In genomic region chr1:64121559-64122465, GRCm38 (mm10) we compare ENCODE assay signal across 8 mouse cellular contexts. TPM values are rescaled to one million over a fixed set of nuclear protein-coding genes. Genes with fewer than 3 reads are reported as not detected.
A peak's percentile ranks its signal among the peaks of the same experiment; 100 is the strongest.
DNase-seq lines count a peak whose midpoint lies in the region; ATAC-seq and TF ChIP-seq lines count a peak whose summit lies in the region.

TSS of gene Klf7 (minus strand) at chr1:64122282.

- no peak for TF ChIP-seq CTCF in ES-Bruce4 (IDR thresholded peaks at IDR 0.05; ENCODE audit: low read depth, low read length)

- TF ChIP-seq EP300 in ES-Bruce4 (IDR thresholded peaks at IDR 0.05; ENCODE audit: insufficient read depth, low read depth, low read length) = no peak

- intact Hi-C loops in heart, postnatal 14 days (cut with DNase I) = loop anchor here (1.0 to 10.0 kb wide), 8 partner anchors 33 to 455 kb away; partner anchors contain the start of gene Creb1

- DNase-seq in cerebellum, adult 11 months = peak; percentile 98
- peak; percentile 100 for DNase-seq in forebrain, embryonic 14.5 days (ENCODE audit: low spot score)
- DNase-seq in heart, postnatal 14 days = peak; percentile 96
- DNase-seq in layer of hippocampus, adult 11-12 months (ENCODE audit: low spot score) = peak; percentile 99
- DNase-seq in lung, adult 18-20 months = peak; percentile 99
- peak; percentile 98 for DNase-seq in testis, postnatal 14 days (ENCODE audit: low spot score)

- H3K4me1 ChIP-seq in ES-Bruce4 (ENCODE audit: control insufficient read depth, insufficient read depth, low read length) = peaks cover 2% of the 10 kb centered on the region
- peaks cover 17% of the 10 kb centered on the region for H3K4me1 ChIP-seq in forebrain, embryonic 14.5 days (ENCODE audit: control insufficient read depth, insufficient read depth, low read length)
- peaks cover 28% of the 10 kb centered on the region for H3K4me1 ChIP-seq in neural tube, embryonic 15.5 days

- H3K4me2 ChIP-seq in forebrain, embryonic 14.5 days (ENCODE audit: low read length) = peak within 1 kb of the TSS; percentile 59
- H3K4me2 ChIP-seq in neural tube, embryonic 15.5 days = peak within 1 kb of the TSS; percentile 71

- H3K9me3 ChIP-seq in ES-Bruce4 (replicated peaks; ENCODE audit: control insufficient read depth, insufficient read depth, low read length, poor library complexity, severe bottlenecking) = no peaks in the 10 kb centered on the region
- H3K9me3 ChIP-seq in forebrain, embryonic 14.5 days (replicated peaks; ENCODE audit: control insufficient read depth, low read length) = no peaks in the 10 kb centered on the region
- no peaks in the 10 kb centered on the region for H3K9me3 ChIP-seq in neural tube, embryonic 15.5 days (replicated peaks)

- no peaks in the 10 kb centered on the region for H3K36me3 ChIP-seq in ES-Bruce4 (ENCODE audit: control insufficient read depth, insufficient read depth, low read length, poor library complexity, severe bottlenecking)
- no peaks in the 10 kb centered on the region for H3K36me3 ChIP-seq in forebrain, embryonic 14.5 days (ENCODE audit: control insufficient read depth, insufficient read depth, low read length)
- no peaks in the 10 kb centered on the region for H3K36me3 ChIP-seq in neural tube, embryonic 15.5 days

- no peaks in the 10 kb centered on the region for H3K27me3 ChIP-seq in ES-Bruce4 (ENCODE audit: control insufficient read depth, insufficient read depth, low read length, poor library complexity, severe bottlenecking)
- no peaks in the 10 kb centered on the region for H3K27me3 ChIP-seq in forebrain, embryonic 14.5 days (replicated peaks; ENCODE audit: control insufficient read depth, insufficient read depth, low read length)
- H3K27me3 ChIP-seq in neural tube, embryonic 15.5 days (replicated peaks) = no peaks in the 10 kb centered on the region

- peak within 1 kb of the TSS; percentile 90 for H3K4me3 ChIP-seq in ES-Bruce4 (ENCODE audit: low read depth, low read length)
- peak within 1 kb of the TSS; percentile 72 for H3K4me3 ChIP-seq in forebrain, embryonic 14.5 days (ENCODE audit: low read depth, low read length)
- peak within 1 kb of the TSS; percentile 73 for H3K4me3 ChIP-seq in neural tube, embryonic 15.5 days (replicated peaks)

- peak; percentile 96 for ATAC-seq in forebrain, embryonic 14.5 days
- ATAC-seq in neural tube, embryonic 15.5 days (ENCODE audit: low FRiP score) = peak; percentile 97

- peak; percentile 73 for TF ChIP-seq POLR2A in ES-Bruce4 (IDR thresholded peaks at IDR 0.05; ENCODE audit: insufficient read depth, low read length)

- under 1% methylated on average over 79 of the region's 82 CpGs for WGBS in forebrain, embryonic 14.5 days
- under 1% methylated on average over 70 of the region's 82 CpGs for WGBS in neural tube, embryonic 15.5 days

- peak within 1 kb of the TSS; percentile 87 for H3K27ac ChIP-seq in ES-Bruce4 (ENCODE audit: insufficient read depth, low read length)
- H3K27ac ChIP-seq in forebrain, embryonic 14.5 days (ENCODE audit: low read depth, low read length) = peak within 1 kb of the TSS; percentile 100
- H3K27ac ChIP-seq in neural tube, embryonic 15.5 days (replicated peaks) = peak within 1 kb of the TSS; percentile 100

- peak within 1 kb of the TSS; percentile 92 for H3K9ac ChIP-seq in ES-Bruce4 (ENCODE audit: low read depth, poor library complexity, severe bottlenecking)
- H3K9ac ChIP-seq in forebrain, embryonic 14.5 days (ENCODE audit: low read length) = peak within 1 kb of the TSS; percentile 100
- peak within 1 kb of the TSS; percentile 99 for H3K9ac ChIP-seq in neural tube, embryonic 15.5 days (replicated peaks)

RNA-seq across cellular contexts. Expression of gene Klf7, which starts in this region (rescaled TPM):
- polyA plus RNA-seq in ES-Bruce4 (2011; ENCODE audit: insufficient read depth, insufficient read length, low read depth, missing spikeins) = 22.6 and 24.3 TPM in 2 replicates
- 63.1 and 91.4 TPM in 2 replicates for polyA plus RNA-seq in forebrain, embryonic 14.5 days (2014; fragmentation: Nextera tagmentation; extraction: Ambion mirVana)
- total RNA-seq in heart, postnatal 14 days (2021) = 10 to 100 TPM; 22.1 to 22.6 TPM
- 69.6 and 82.2 TPM in 2 replicates for polyA plus RNA-seq in neural tube, embryonic 15.5 days (2015; fragmentation: Nextera tagmentation; extraction: Ambion mirVana)

Comparison
In these comparisons a context has a peak if more than half of its experiments do, and no peak if none do; other contexts are left out.
1. Peak in every context shown above with its lines: DNase-seq, ATAC-seq, H3K4me3 ChIP-seq and H3K27ac ChIP-seq.